Mouse (Mus musculus): ENCODE measurements around the gene Folr1.

DNA sequence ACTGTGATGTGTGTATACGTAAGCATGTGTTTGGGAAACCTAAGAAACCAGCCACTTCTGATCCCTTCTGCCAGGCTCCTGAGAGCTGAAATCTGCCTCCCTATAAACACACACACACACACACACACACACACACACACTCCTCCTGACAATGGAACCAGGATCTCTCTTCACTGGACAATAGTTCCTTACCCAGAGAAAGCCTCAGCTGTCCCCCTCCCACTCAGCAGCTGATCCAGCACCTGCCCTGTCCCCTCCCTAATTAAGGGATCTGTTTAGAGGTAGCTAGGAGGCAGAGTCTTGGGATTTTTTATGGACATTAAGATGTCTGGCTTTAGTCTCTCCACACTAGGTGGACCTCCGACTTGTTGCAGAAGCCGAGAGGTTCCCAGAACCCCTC is 35.7 kb downstream of the Folr1 start:
- TF ChIP-seq GATA1 (IDR thresholded peaks at IDR 0.05; ENCODE audit: low read length) (no peak), TAL1 (IDR thresholded peaks at IDR 0.05; ENCODE audit: low read length) (no peak)
